ENCODE assay signal across 10 mouse cellular contexts in genomic region chr7:34939262-34939951, GRCm38 (mm10). TPM values are rescaled to one million over a fixed set of nuclear protein-coding genes. Genes with fewer than 3 reads are reported as not detected.
DNase-seq lines count a peak whose midpoint lies in the region; ATAC-seq and TF ChIP-seq lines count a peak whose summit lies in the region.
"Had no signal": no experiment of that assay in that cellular context is flagged by ENCODE, and none has a peak within 500 bp of the region (broad histone marks: within the 10 kb centered on the region; RNA-seq: fewer than 3 reads in every experiment).

No protein-coding gene starts in this region.

- no peak overlapping the region for H3K9ac ChIP-seq in kidney, postnatal 0 days (ENCODE audit: low read depth, low read length)

- no peaks in the 10 kb centered on the region for H3K27me3 ChIP-seq in kidney, postnatal 0 days (ENCODE audit: insufficient read depth, low read length)

- H3K27ac ChIP-seq in kidney, postnatal 0 days: peak overlapping the region; percentile 71
- H3K27ac ChIP-seq: heart, adult 2 months had no signal

- TF ChIP-seq CTCF in kidney, postnatal 0 days (IDR thresholded peaks at IDR 0.05; ENCODE audit: low read depth): no peak

- no peak overlapping the region for H3K4me2 ChIP-seq in kidney, postnatal 0 days (ENCODE audit: low read length)

- WGBS in kidney, postnatal 0 days: 34% methylated on average over 14 of the region's 14 CpGs

- peak; percentile 84 for ATAC-seq in kidney, postnatal 0 days (replicated peaks; ENCODE audit: low FRiP score, low read depth)

- H3K4me1 ChIP-seq in kidney, postnatal 0 days (replicated peaks; ENCODE audit: insufficient read depth, low read length): peaks cover 11% of the 10 kb centered on the region

- peak; percentile 38 for DNase-seq in ovary, postnatal 14 days (ENCODE audit: low spot score)
- no peak for DNase-seq in ovary, postnatal 10 days (ENCODE audit: low spot score)
- peak; percentile 72 for DNase-seq in embryo, embryonic 9.5 days (ENCODE audit: extremely low spot score)
- DNase-seq in heart, adult 8-10 months (ENCODE audit: low spot score): peak; percentile 21
- DNase-seq in kidney, postnatal 0 days (ENCODE audit: low spot score): peak; percentile 70
- DNase-seq in mesoderm, embryonic 11.5 days (ENCODE audit: low read depth, low spot score): peak; percentile 72
- no peak for DNase-seq in thymus, adult 18-20 months
- no peak for DNase-seq in urinary bladder, postnatal 10 days (ENCODE audit: low spot score)

- peaks cover 37% of the 10 kb centered on the region for H3K36me3 ChIP-seq in kidney, postnatal 0 days (ENCODE audit: insufficient read depth, low read length)

- H3K9me3 ChIP-seq in kidney, postnatal 0 days (replicated peaks; ENCODE audit: low read length): no peaks in the 10 kb centered on the region
- H3K9me3 ChIP-seq: G1E had no signal

- no peak overlapping the region for H3K4me3 ChIP-seq in kidney, postnatal 0 days (replicated peaks; ENCODE audit: low read depth, low read length)
- H3K4me3 ChIP-seq: heart, adult 2 months had no signal

RNA-seq across cellular contexts. Expression of gene Pepd, which starts 27.2 kb away (rescaled TPM):
- 10 to 100 TPM; 23.3 to 27.0 (median 26.3) TPM for total RNA-seq in heart, adult 8-10 months (2022)
- 150 and 172 TPM in 2 replicates for polyA plus RNA-seq in kidney, postnatal 0 days (2015; fragmentation: Nextera tagmentation; extraction: Ambion mirVana)

Comparison
In these comparisons a context has a peak if more than half of its experiments do, and no peak if none do; other contexts are left out.
1. DNase-seq: peak in ovary, postnatal 14 days (single experiment), embryo, embryonic 9.5 days (single experiment), heart, adult 8-10 months (single experiment), kidney, postnatal 0 days (single experiment) and mesoderm, embryonic 11.5 days (single experiment); none in ovary, postnatal 10 days (single experiment), thymus, adult 18-20 months (0 of 2) and urinary bladder, postnatal 10 days (single experiment).